Mouse (Mus musculus) right cerebral cortex, adult 18-20 months (tissue): ENCODE measurements at regions not wholly inside any gene's neighbourhood (a gene's known extent, or its start where the extent isn't known, plus 50 kb on each side); places are given as distances from the start of the nearest gene placed in this dataset.
"Not testable (repeated sequence)": the region's sequence is repeated elsewhere in the genome, so short reads cannot be mapped to it uniquely, and the experiment has no call there.

Source experiments
- DNase-seq: peaks from one replicate; pipeline ENCODE4 v3.0.0; 2022; ENCODE audit warnings: mixed read lengths

- no peak for DNase-seq
Observed at GRCm38 (mm10) chr9:84461441-84461840, 536.5 kb downstream of the Bckdhb start.

- DNase-seq, result peak; percentile 5
Observed at GRCm38 (mm10) chr9:84466741-84467140, 541.8 kb downstream of the Bckdhb start.

GRCm38 (mm10) chr9:84472696-84473095 is 547.8 kb downstream of the Bckdhb start:
- no peak for DNase-seq

- no peak for DNase-seq
Observed at GRCm38 (mm10) chr9:84475906-84476305, 551.0 kb downstream of the Bckdhb start.

GRCm38 (mm10) chr9:84499507-84499906 is 574.6 kb downstream of the Bckdhb start:
- DNase-seq, result no peak

- not testable (repeated sequence) for DNase-seq
Observed at GRCm38 (mm10) chr9:84502981-84503380, 578.0 kb downstream of the Bckdhb start.

- DNase-seq, result no peak
Observed at GRCm38 (mm10) chr9:84517064-84517463, 592.1 kb downstream of the Bckdhb start.

GRCm38 (mm10) chr9:84545431-84545830 is 620.5 kb downstream of the Bckdhb start:
- DNase-seq, result no peak

- DNase-seq, result no peak
Observed at GRCm38 (mm10) chr9:84548012-84548660, 623.2 kb downstream of the Bckdhb start.

- no peak for DNase-seq
Observed at GRCm38 (mm10) chr9:84555237-84555636, 630.3 kb downstream of the Bckdhb start.

- DNase-seq, result no peak
Observed at GRCm38 (mm10) chr9:84556261-84556844, 631.4 kb downstream of the Bckdhb start.

- no peak for DNase-seq
Observed at GRCm38 (mm10) chr9:84558346-84558745, 633.4 kb downstream of the Bckdhb start.

GRCm38 (mm10) chr9:84569533-84569932 is 644.6 kb downstream of the Bckdhb start:
- no peak for DNase-seq

- DNase-seq, result no peak
Observed at GRCm38 (mm10) chr9:84577781-84578180, 652.8 kb downstream of the Bckdhb start.

- DNase-seq, result no peak
Observed at GRCm38 (mm10) chr9:84587791-84588190, 662.8 kb downstream of the Bckdhb start.

GRCm38 (mm10) chr9:84594724-84595123 is 669.8 kb downstream of the Bckdhb start:
- DNase-seq, result no peak
